Mouse (Mus musculus) left cerebral cortex, postnatal 14 days (tissue): ENCODE data around the gene Med15. TPM values are rescaled to one million over a fixed set of nuclear protein-coding genes. Genes with fewer than 3 reads are reported as not detected.
"Not testable (repeated sequence)": the region's sequence is repeated elsewhere in the genome, so short reads cannot be mapped to it uniquely, and the experiment has no call there.

ENCODE experiments used
- DNase-seq, 2 experiments: peaks; one replicate each; pipeline ENCODE4 v3.0.0; 2021 to 2022; ENCODE audit warnings: low spot score in 2 of 2, mixed read lengths in 1 of 2
- intact Hi-C: fragments of 180-260 bp; cut with DNase I; formaldehyde crosslinking; loops from one replicate; pipeline ENCODE4 v1.15.1; 2025
- total RNA-seq, 2 experiments: library from RNA; stranded (reverse); gene quantifications; 2 replicates each; pipeline ENCODE4 v1.2.3; 2021

Gene Med15
- total RNA-seq, 2 experiments from 2014 or later, result 68.9 to 70.1 TPM

- intact Hi-C loops, result no loop called here
- peak in 1 of 2 experiments; percentile 32 for DNase-seq
Observed at GRCm38 (mm10) chr16:17633481-17634181, 99.1 kb downstream of the Med15 start.

- intact Hi-C loops, result no loop called here
- no peak for DNase-seq
Observed at GRCm38 (mm10) chr16:17632580-17632979, 100.1 kb downstream of the Med15 start.

GRCm38 (mm10) chr16:17626269-17626555 is 106.5 kb downstream of the Med15 start:
- intact Hi-C loops, result no loop called here
- no peak for DNase-seq

- intact Hi-C loops, result no loop called here
- DNase-seq, result no peak
Observed at GRCm38 (mm10) chr16:17625488-17626268, 107.0 kb downstream of the Med15 start.

- intact Hi-C loops, result no loop called here
Observed at GRCm38 (mm10) chr16:17621936-17622335, 110.8 kb downstream of the Med15 start.

GRCm38 (mm10) chr16:17619198-17620105 is 113.2 kb downstream of the Med15 start, which contains the start of gene Smpd4:
TSS of gene Smpd4 (plus strand) at chr16:17619354.
- intact Hi-C loops, result loop anchor here (2.0 kb wide), 1 partner anchor 57 kb away; no protein-coding TSS in a partner anchor

More at GRCm38 (mm10) chr16:17621936-17622335, 110.8 kb downstream of the Med15 start:
- DNase-seq, result no peak

GRCm38 (mm10) chr16:17617922-17618565 is 114.6 kb downstream of the Med15 start:
- peak; percentile 47 to 60 for DNase-seq
- intact Hi-C loops, result loop anchor here (2.0 kb wide), 1 partner anchor 55 kb away; no protein-coding TSS in a partner anchor

More at GRCm38 (mm10) chr16:17619198-17620105, 113.2 kb downstream of the Med15 start, which contains the start of gene Smpd4:
- DNase-seq, result peak; percentile 86 to 91

- no peak for DNase-seq
- intact Hi-C loops, result no loop called here
Observed at GRCm38 (mm10) chr16:17616212-17616611, 116.5 kb downstream of the Med15 start.

GRCm38 (mm10) chr16:17614740-17615139 is 118.0 kb downstream of the Med15 start:
- not testable (repeated sequence) for DNase-seq

GRCm38 (mm10) chr16:17611383-17611782 is 121.3 kb downstream of the Med15 start:
- intact Hi-C loops, result loop anchor here (2.0 kb wide), 1 partner anchor 53 kb away; no protein-coding TSS in a partner anchor
- peak in 1 of 2 experiments; percentile 34 for DNase-seq

More at GRCm38 (mm10) chr16:17614740-17615139, 118.0 kb downstream of the Med15 start:
- intact Hi-C loops, result not testable (repeated sequence)

GRCm38 (mm10) chr16:17605684-17606083 is 127.0 kb downstream of the Med15 start:
- no peak for DNase-seq
- intact Hi-C loops, result no loop called here

- DNase-seq, result no peak
- intact Hi-C loops, result no loop called here
Observed at GRCm38 (mm10) chr16:17604941-17605340, 127.8 kb downstream of the Med15 start.

Other genes starting within 250 kb of the Med15 start
- gene Aifm3, start 243.3 kb downstream of the Med15 start, total RNA-seq, result 10 to 100 TPM; 40.8 to 48.3 TPM
- gene Lztr1, start 224.2 kb downstream of the Med15 start, total RNA-seq, result 100 to 1,000 TPM; 163 to 176 TPM
- gene Thap7, start 201.8 kb downstream of the Med15 start, total RNA-seq, result 10 to 100 TPM; 36.9 to 42.7 TPM
- gene Lrrc74b, start 171.6 kb downstream of the Med15 start, total RNA-seq, result under 1 TPM; 0.29 to 0.42 TPM
- gene P2rx6, start 171.0 kb downstream of the Med15 start, total RNA-seq, result under 1 TPM; 0.13 to 0.19 TPM
- gene Slc7a4, start 149.7 kb downstream of the Med15 start, total RNA-seq, result 10 to 100 TPM; 71.7 to 76.3 TPM
- 10 to 100 TPM; 51.9 to 58.8 TPM for gene Smpd4, start 113.5 kb downstream of the Med15 start, total RNA-seq
- 10 to 100 TPM; 27.5 to 33.9 TPM for gene Ccdc74a, start 86.4 kb downstream of the Med15 start, total RNA-seq
- 10 to 100 TPM; 93.6 to 98.8 TPM for gene Klhl22, start 26.7 kb upstream of the Med15 start, total RNA-seq
- 1 to 10 TPM; 3.8 to 4.5 TPM for gene Scarf2, start 64.4 kb upstream of the Med15 start, total RNA-seq
- gene B830017H08Rik, start 100.2 kb upstream of the Med15 start, total RNA-seq, result 1 to 10 TPM; 3.5 to 5.0 TPM
- 10 to 100 TPM; 11.7 to 14.6 TPM for gene Car15, start 105.5 kb upstream of the Med15 start, total RNA-seq
- 1 to 10 TPM; 1.5 to 2.0 TPM for gene Gm20518, start 158.8 kb upstream of the Med15 start, total RNA-seq
- under 1 TPM; 0.11 to 0.23 TPM for gene Tssk1, start 161.3 kb upstream of the Med15 start, total RNA-seq
- gene Dgcr2, start 165.7 kb upstream of the Med15 start, total RNA-seq, result 100 to 1,000 TPM; 102 to 105 TPM
- not detected for gene Tssk2, start 165.7 kb upstream of the Med15 start, total RNA-seq
- gene Ess2, start 178.5 kb upstream of the Med15 start, total RNA-seq, result 10 to 100 TPM; 29.4 to 29.8 TPM
- not detected for gene Gsc2, start 182.2 kb upstream of the Med15 start, total RNA-seq
- gene Slc25a1, start 195.3 kb upstream of the Med15 start, total RNA-seq, result 10 to 100 TPM; 52.4 to 53.8 TPM
- not detected for gene Vpreb2, start 247.5 kb upstream of the Med15 start, total RNA-seq